Mouse (Mus musculus) skeletal muscle tissue, adult 2 months (tissue): ENCODE results near the gene Pde11a.

Experiments used
- DNase-seq: peaks from one replicate; pipeline ENCODE4 v3.0.0-alpha.2; 2012; ENCODE audit warnings: low read depth, low spot score

The Pde11a gene

DNA sequence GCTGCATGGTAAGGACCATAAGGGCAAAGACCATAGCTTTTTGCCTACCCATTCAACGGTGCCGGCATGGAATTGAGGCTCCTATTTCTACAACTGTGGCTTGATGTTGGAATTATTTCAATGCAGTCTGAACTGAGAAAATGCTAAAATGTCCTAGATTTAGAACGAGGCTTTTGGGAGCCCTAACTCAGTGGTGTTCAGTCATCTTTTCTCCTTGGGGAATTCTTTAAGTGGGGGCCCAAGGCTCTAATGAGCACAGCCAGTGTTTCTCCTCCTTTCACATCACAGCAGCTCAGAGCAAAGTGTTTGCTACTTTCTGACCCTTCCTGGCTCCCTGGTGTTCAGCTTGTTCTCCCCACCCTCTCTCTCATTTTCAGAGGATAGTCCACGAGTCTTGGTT, 175.8 kb downstream of the Pde11a start:
- no peak for DNase-seq

DNA sequence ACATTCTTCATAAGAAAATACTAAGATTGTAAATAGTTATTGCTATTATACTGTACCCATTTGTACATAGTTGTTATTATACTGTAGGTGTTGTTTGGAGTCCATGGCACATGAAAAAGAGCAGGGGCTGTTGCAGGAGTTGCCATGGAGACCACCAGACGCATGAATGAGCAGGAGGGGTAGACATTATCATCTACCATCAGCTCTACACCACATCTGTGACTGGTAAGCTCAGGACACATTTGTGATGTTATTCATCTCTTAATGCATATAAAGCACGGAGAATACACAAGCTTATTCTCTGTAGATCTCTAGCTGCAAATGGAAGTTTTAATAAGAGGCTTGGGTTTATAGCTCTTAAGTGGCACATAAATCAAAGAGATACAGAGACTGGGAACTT, 179.6 kb downstream of the Pde11a start:
- DNase-seq = no peak

- no peak for DNase-seq
These were observed 197.4 kb downstream of the Pde11a start for GRCm38 (mm10) chr2:76141136-76141535.

DNA sequence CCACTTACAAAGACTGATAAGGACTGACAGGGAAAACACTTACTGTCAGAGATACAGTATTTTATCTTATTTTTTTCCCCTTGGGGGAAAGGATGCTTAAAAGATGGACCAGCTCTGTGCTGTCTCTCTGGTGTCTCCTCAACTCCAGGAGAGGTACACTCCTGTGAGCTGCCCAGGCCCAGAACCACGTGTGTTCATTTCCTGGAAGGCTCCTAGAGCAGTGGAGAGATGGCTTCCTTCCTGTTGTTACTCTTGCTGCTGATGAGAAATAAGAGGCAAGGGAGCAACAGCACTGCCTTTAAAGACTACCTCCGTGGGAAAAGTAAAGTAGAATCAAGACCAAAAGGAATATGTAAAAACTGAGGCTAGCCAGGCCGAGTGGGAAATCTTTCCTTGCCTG, 205.6 kb downstream of the Pde11a start:
- DNase-seq = no peak

GRCm38 (mm10) chr2:76129933-76130627, 208.5 kb downstream of the Pde11a start:
- DNase-seq = no peak

DNA sequence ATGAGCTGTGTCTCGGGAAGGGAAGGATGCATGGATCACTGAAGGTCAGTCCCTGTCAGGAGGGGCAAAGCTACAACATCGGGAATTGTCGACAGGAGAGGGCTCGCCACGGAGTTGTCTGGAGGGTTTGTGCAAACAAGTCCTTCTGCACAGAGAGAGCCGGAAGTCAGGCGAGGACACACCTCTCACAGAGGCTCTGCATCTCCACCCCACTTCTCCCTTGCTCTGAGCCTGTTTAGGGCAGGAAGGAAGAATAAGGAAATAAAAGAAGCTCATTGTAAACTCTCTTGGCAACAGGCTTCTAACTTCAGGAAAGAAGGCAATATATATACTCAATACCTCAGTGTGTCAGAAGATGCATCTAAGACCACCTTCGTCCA, 209.5 kb downstream of the Pde11a start:
- DNase-seq = no peak

GRCm38 (mm10) chr2:76128105-76129057, 210.2 kb downstream of the Pde11a start:
- DNase-seq = no peak

- DNase-seq = no peak
These were observed 211.9 kb downstream of the Pde11a start for GRCm38 (mm10) chr2:76126651-76127050.

DNA sequence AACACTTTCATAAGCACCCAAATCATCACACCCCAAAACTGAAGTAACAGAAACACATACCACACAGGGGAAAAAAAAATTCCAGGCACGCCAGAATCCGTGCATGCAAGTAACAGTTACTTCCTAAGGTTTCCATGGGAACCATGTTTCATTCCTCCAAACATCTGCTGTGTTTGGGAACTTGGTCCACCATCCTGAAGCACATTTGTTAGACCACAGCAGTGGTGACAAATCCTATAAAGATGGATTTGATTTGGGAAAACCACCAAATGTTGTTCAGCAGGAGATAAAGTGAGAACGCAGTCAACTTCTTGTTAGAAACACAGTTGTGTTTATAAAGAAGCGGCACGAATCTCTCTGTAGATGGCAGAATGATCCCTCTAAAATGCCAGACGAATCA, 213.8 kb downstream of the Pde11a start:
- no peak for DNase-seq

- no peak for DNase-seq
These were observed 216.4 kb downstream of the Pde11a start for GRCm38 (mm10) chr2:76122167-76122566.

- DNase-seq = no peak
These were observed 218.7 kb downstream of the Pde11a start for GRCm38 (mm10) chr2:76119848-76120247.

DNA sequence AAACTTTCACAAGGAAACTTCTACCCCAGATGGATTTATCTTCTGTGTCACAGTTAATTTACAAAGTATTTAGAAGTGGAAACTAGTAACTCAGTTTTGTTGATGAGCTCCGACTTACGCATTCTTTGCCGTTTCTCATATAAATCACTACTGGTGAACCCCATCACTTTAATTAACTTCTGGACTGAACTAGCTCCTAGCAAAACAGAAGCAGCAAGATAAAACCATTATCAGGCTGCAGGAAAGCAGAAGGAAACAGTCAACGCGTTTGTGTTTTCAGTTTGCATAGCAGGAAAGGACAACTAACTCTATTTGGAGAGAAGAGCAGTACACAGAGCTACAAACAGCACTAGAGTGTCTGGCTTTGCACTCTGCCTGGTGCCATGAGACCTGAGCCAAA, 220.1 kb downstream of the Pde11a start:
- DNase-seq = no peak

GRCm38 (mm10) chr2:76117219-76117618, 221.4 kb downstream of the Pde11a start:
- no peak for DNase-seq

- no peak for DNase-seq
These were observed 222.9 kb downstream of the Pde11a start for GRCm38 (mm10) chr2:76115696-76116095.

DNA sequence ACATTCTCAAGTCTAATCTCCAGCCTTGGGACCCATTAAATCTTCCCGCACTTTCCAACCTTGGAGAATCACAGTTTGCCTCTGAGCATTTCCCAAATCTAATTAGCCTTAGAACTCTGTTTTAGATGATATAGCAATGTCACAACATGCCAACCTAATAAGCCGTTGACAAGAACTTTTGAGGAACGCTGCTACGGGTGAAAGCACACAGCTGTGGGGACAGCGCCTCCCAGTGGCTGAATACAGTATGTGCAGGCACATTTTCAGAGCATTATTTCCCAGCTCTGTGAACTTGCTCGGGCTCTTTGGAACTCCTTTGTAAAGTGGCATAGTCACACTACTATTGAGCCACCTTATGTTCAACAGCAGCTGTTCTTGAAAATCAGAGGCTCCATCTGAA, 223.8 kb downstream of the Pde11a start:
- no peak for DNase-seq

DNA sequence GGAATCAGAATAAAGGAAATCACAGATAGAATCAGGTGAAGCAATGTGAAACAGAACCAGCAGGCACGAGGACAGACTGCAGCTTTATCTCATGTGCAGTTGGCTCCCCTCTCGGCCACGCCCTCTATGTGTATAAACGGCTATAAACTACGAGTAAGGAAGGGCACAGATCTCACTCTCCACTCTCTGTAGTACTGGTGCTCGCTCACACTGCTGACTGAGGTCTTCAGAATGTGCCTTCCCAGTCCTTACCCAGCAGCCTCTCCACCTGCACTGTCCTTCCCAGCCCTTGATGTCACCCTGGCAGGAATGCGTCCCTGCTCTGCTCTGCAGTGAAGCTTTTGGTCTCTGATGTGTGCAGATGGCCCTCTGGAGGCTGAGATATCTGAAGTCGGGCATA, 228.9 kb downstream of the Pde11a start:
- no peak for DNase-seq

DNA sequence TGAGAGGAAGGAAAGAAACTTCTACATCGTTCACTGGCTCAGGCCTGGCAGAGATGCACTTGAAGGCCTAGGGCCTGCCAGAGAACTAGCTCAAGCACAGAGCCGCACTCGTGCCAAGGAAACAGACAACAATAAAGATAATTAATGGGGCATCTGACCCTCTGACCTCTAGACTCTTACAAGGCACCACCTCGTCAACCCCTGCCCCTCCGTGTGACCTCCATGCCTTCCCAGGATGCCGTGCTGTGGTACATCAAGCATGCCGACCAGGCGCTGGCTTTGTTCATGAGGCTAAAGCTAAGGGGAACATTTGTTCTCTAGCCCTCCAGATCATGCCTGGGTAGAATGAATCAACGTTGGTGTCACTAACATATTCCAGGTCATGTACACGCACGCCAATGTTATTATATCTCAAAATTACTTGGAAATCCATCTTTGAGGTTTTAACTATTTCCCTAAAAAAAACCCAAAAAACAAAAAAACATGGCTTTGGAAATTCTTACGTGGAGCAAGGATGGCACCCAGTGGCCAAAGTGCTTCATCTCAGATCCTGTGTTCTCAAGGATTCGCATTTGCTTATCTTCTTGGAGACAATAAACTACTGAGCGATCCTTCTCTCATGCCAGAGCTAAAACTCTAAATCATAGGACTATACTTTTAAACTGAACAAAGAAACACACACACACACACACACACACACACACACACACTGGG, 236.5 kb downstream of the Pde11a start:
- no peak for DNase-seq

DNA sequence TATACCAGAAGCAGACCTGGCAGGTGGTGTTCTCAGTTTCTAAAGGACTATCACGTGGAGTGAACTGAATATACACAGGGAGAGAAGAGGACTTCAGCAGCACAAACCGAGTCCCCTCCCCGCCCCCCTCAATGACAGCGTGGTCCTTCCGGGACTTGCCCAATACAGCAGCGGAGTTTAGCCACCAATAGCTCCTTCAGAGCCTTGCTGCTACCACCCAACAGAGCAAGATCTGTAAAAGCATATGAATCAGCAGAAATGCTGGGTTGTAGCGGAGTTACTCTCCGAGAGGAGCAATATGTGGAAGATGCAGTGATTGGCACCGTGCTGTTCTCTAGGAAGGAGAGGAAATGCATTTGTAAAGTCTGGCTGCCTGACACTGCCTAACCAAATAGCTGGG, 238.0 kb downstream of the Pde11a start:
- no peak for DNase-seq

GRCm38 (mm10) chr2:76099726-76100347, 238.7 kb downstream of the Pde11a start:
- DNase-seq = no peak

DNA sequence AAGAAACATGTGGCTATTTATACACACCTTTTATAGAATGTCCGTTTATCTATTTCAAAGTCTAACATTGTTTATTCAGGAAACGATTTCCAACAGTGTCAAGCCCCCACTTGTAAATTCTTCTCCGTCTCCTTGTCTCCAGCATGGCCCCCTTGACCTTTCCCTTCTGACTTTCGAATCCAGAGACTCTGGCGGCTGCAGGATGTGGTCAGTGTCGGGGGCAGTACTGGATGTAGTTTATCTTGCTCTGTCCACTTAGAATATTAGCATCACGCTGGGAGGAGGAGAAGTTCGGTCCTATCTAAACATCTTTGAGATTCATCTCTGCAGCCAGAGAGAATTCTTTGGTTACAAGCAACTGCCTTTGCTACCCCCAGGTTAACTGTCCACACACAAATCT, 240.2 kb downstream of the Pde11a start:
- no peak for DNase-seq

DNA sequence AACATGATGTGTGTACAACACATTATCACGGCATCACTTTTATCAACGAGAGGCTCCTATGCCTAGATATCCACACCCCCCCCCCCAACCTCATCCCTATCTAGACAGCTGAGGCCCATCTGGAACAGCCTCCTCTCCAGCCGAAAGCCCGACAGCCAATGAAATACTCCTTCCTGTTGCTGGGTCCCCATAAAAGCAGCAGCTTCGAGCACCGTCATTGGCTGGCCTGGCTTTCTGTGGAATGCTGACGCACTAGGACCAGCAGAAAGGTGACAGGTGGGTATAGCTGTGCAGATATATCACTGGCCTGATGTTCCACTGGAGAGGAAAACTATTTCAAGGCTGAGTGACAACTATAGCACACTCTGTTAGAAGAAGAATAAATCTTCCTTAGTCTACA, 240.7 kb downstream of the Pde11a start:
- no peak for DNase-seq

GRCm38 (mm10) chr2:76097284-76097683, 241.3 kb downstream of the Pde11a start:
- DNase-seq = no peak
